Mouse (Mus musculus) CH12.LX (cell line): Measurements from ENCODE around the gene Htr1f. TPM values are rescaled to one million over a fixed set of nuclear protein-coding genes. Genes with fewer than 3 reads are reported as not detected.

Source experiments
- DNase-seq: peaks from one replicate; pipeline ENCODE4 v3.0.0-alpha.2; 2013; ENCODE audit errors: extremely low read depth
- H3K27ac ChIP-seq: 2 replicates; pipeline ENCODE4 v1.5.1; 2012; ENCODE audit warnings: low read depth, mild to moderate bottlenecking, control low read depth, moderate library complexity; ENCODE audit not compliant: insufficient read depth
- H3K27me3 ChIP-seq: replicated peaks from 2 replicates; pipeline ENCODE3; 2012; ENCODE audit warnings: inconsistent platforms
- H3K36me3 ChIP-seq, 2 experiments: replicated peaks in 1 of 2; 2 replicates each; pipeline versions ENCODE3 to v1.6.1; 2012; ENCODE audit warnings: inconsistent platforms in 1 of 2, low read length in 1 of 2, mild to moderate bottlenecking in 1 of 2, mixed read lengths in 1 of 2, moderate library complexity in 1 of 2; ENCODE audit not compliant: control insufficient read depth in 1 of 2, insufficient read depth in 1 of 2
- H3K4me1 ChIP-seq, 2 experiments: 2 replicates each; pipeline ENCODE4 v1.6.1; 2012; ENCODE audit warnings: inconsistent platforms in 1 of 2, moderate library complexity in 1 of 2; ENCODE audit not compliant: insufficient read depth in 2 of 2, control insufficient read depth in 1 of 2
- H3K4me2 ChIP-seq: 2 replicates; pipeline ENCODE4 v1.6.1; 2012; ENCODE audit warnings: low read depth, mild to moderate bottlenecking, control low read depth; ENCODE audit not compliant: poor library complexity, insufficient read depth, severe bottlenecking
- H3K4me3 ChIP-seq, 3 experiments: fragments of 150-350 bp in 1 of 3; sonication (generic) in 1 of 3; replicated peaks in 1 of 3; 2 replicates each; pipeline versions ENCODE3 to v1.5.1; 2011 to 2012; ENCODE audit warnings: low read depth in 2 of 3, low read length in 2 of 3, mild to moderate bottlenecking in 2 of 3, moderate library complexity in 2 of 3, control low read depth in 1 of 3, improper control_type of control experiment in 1 of 3, inconsistent platforms in 1 of 3, mixed read lengths in 1 of 3; ENCODE audit not compliant: poor library complexity in 1 of 3
- H3K79me2 ChIP-seq: replicated peaks from 2 replicates; pipeline ENCODE4 v1.6.1; 2012; ENCODE audit warnings: mild to moderate bottlenecking, moderate library complexity; ENCODE audit not compliant: control insufficient read depth, poor library complexity, insufficient read depth, severe bottlenecking; ENCODE audit errors: extremely low read depth
- H3K9ac ChIP-seq: 2 replicates; pipeline ENCODE4 v1.6.1; 2012; ENCODE audit warnings: low read depth, mild to moderate bottlenecking, control low read depth, moderate library complexity; ENCODE audit not compliant: insufficient read depth
- H3K9me3 ChIP-seq: replicated peaks from 2 replicates; pipeline ENCODE3; 2012; ENCODE audit warnings: low read length, inconsistent platforms, mixed read lengths
- CHD1 ChIP-seq: IDR thresholded peaks from 2 replicates; pipeline ENCODE4 v1.6.1; 2012; ENCODE audit warnings: low read depth, low read length, improper control_type of control experiment, inconsistent platforms
- CHD2 ChIP-seq: IDR thresholded peaks from 2 replicates; pipeline ENCODE4 v1.6.1; 2011; ENCODE audit warnings: low read length, improper control_type of control experiment
- CTCF ChIP-seq, 2 experiments: IDR thresholded peaks in 1 of 2; conservative IDR thresholded peaks in 1 of 2; 2 replicates each; pipeline ENCODE4 v1.5.1; 2011 to 2012; ENCODE audit warnings: low read depth in 2 of 2, low read length in 2 of 2, improper control_type of control experiment in 1 of 2, inconsistent platforms in 1 of 2, mild to moderate bottlenecking in 1 of 2, moderate library complexity in 1 of 2
- E2F4 ChIP-seq: IDR thresholded peaks from 2 replicates; pipeline ENCODE4 v1.6.1; 2011; ENCODE audit warnings: low read depth, low read length, improper control_type of control experiment; ENCODE audit not compliant: insufficient replicate concordance
- ELF1 ChIP-seq: IDR thresholded peaks from 2 replicates; pipeline ENCODE4 v1.6.1; 2014; ENCODE audit warnings: low read depth, mild to moderate bottlenecking, inconsistent platforms, low read length, improper control_type of control experiment
- IRF4 ChIP-seq: IDR thresholded peaks from 2 replicates; pipeline ENCODE4 v1.6.1; 2014; ENCODE audit warnings: low read depth, mild to moderate bottlenecking, inconsistent platforms, low read length, improper control_type of control experiment
- MAZ ChIP-seq: IDR thresholded peaks from 2 replicates; pipeline ENCODE4 v1.6.1; 2012; ENCODE audit warnings: low read depth, mild to moderate bottlenecking, inconsistent platforms, low read length, improper control_type of control experiment, moderate library complexity
- MYC ChIP-seq: IDR thresholded peaks from 2 replicates; pipeline ENCODE4 v1.6.1; 2011; ENCODE audit warnings: low read depth, mild to moderate bottlenecking, improper control_type of control experiment, low read length
- NELFE ChIP-seq: IDR thresholded peaks from 2 replicates; pipeline ENCODE4 v1.6.1; 2011; ENCODE audit warnings: low read depth, low read length, improper control_type of control experiment
- NRF1 ChIP-seq: IDR thresholded peaks from 2 replicates; pipeline ENCODE4 v1.6.1; 2014; ENCODE audit warnings: low read depth, mild to moderate bottlenecking, inconsistent platforms, low read length, improper control_type of control experiment, moderate library complexity
- PAX5 ChIP-seq: IDR thresholded peaks from 2 replicates; pipeline ENCODE4 v1.6.1; 2012; ENCODE audit warnings: low read length, inconsistent platforms, mixed read lengths
- POLR2A ChIP-seq: IDR thresholded peaks from 2 replicates; pipeline ENCODE4 v1.6.1; 2011; ENCODE audit warnings: low read depth, mild to moderate bottlenecking, improper control_type of control experiment, low read length
- RCOR1 ChIP-seq: conservative IDR thresholded peaks from 2 replicates; pipeline ENCODE4 v1.6.1; 2012; ENCODE audit warnings: low read depth, mild to moderate bottlenecking, inconsistent platforms, low read length, improper control_type of control experiment
- SMC3 ChIP-seq: IDR thresholded peaks from 2 replicates; pipeline ENCODE4 v1.6.1; 2011; ENCODE audit warnings: low read depth, low read length, improper control_type of control experiment
- TBP ChIP-seq: conservative IDR thresholded peaks from 2 replicates; pipeline ENCODE4 v1.6.1; 2011; ENCODE audit warnings: low read depth, low read length, improper control_type of control experiment
- TCF12 ChIP-seq: IDR thresholded peaks from 2 replicates; pipeline ENCODE4 v1.6.1; 2014; ENCODE audit warnings: low read depth, mild to moderate bottlenecking, inconsistent platforms, low read length, improper control_type of control experiment
- USF1 ChIP-seq: IDR thresholded peaks from 2 replicates; pipeline ENCODE4 v1.6.1; 2014; ENCODE audit warnings: low read depth, mild to moderate bottlenecking, inconsistent platforms, low read length, improper control_type of control experiment
- ZC3H11A ChIP-seq: IDR thresholded peaks from 2 replicates; pipeline ENCODE4 v1.6.1; 2012; ENCODE audit warnings: low read depth, mild to moderate bottlenecking, inconsistent platforms, low read length, improper control_type of control experiment
- ZKSCAN1 ChIP-seq: IDR thresholded peaks from 2 replicates; pipeline ENCODE4 v1.6.1; 2012; ENCODE audit warnings: low read depth, inconsistent platforms, low read length, improper control_type of control experiment, borderline replicate concordance
- ZMIZ1 ChIP-seq: IDR thresholded peaks from 2 replicates; pipeline ENCODE4 v1.6.1; 2012; ENCODE audit warnings: low read depth, mild to moderate bottlenecking, inconsistent platforms, low read length, improper control_type of control experiment
- dilution Hi-C: fragments of 300-500 bp; cut with MboI; formaldehyde crosslinking; loops from 2 replicates; pipeline ENCODE4 v1.14.3; 2020; ENCODE audit warnings: low sequenced_read_pairs; ENCODE audit not compliant: extremely low pct_unique_long_range_greater_than_20kb, extremely low pct_ligation_motif_present
- in situ Hi-C: fragments of 300-500 bp; cut with MboI; formaldehyde crosslinking; loops from 3 replicates; pipeline ENCODE4 v1.14.3; 2019; ENCODE audit warnings: low sequenced_read_pairs, low pct_ligation_motif_present, low pct_unique_long_range_greater_than_20kb, mixed read lengths
- polyA plus RNA-seq: library from polyadenylated mRNA; unstranded; fragments of >175 nt; gene quantifications from 2 replicates; pipeline ENCODE4 v1.2.1, GENCODE M21; 2012; ENCODE audit warnings: low read depth; ENCODE audit not compliant: insufficient read length
- total RNA-seq, 2 experiments: library from RNA; depleted of rRNA; stranded (reverse); fragments of 300-350 nt in 1 of 2; fragments of >200 nt in 1 of 2; gene quantifications; 2 replicates each; pipeline ENCODE4 v1.2.3; 2012 to 2014

Gene Htr1f
- total and polyA plus RNA-seq, 3 experiments, result not detected

DNA sequence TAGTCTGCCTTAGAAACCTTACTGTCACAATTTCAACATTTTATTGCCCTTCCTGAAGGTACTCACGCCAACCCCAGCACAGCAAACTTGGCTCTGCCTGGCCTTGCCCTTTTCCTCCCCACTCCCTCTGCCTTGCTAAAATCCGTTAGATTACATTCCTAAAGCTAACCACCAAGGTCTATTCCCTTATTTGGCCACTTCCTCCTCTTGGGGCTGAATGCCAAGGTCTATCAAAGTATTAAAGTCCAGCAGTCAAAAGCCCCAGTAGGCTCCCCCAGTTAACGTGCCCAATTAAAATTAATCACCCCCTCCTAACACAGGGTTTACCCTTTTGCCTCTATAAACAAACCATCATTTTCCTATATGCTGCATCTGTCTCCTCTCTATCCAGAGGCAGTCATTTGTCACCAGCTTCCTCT is 221.2 kb downstream of the Htr1f start:
- Histone ChIP-seq H3K4me1 (peaks cover 2 to 9% of the 10 kb centered on the region in 2 experiments; a peak in 3 of 4 replicates), H3K27me3 (no peaks in the 10 kb centered on the region), H3K36me3 (no peaks in the 10 kb centered on the region), H3K9ac (no peak overlapping the region), H3K4me3 (no peak overlapping the region), H3K9me3 (peaks cover 7% of the 10 kb centered on the region), H3K79me2 (no peaks in the 10 kb centered on the region), H3K27ac (no peak overlapping the region), H3K4me2 (no peak overlapping the region)
- dilution Hi-C loops (no loop called here), in situ Hi-C loops (no loop called here)
- no peak for DNase-seq
- TF ChIP-seq RCOR1, result no peak
- no peak for TF ChIP-seq USF1
- no peak for TF ChIP-seq MYC
- TF ChIP-seq CTCF (conservative IDR thresholded peaks at IDR 0.05 in 1 of 2, IDR thresholded peaks at IDR 0.05 in 1 of 2; ENCODE audit: low read depth in 2 of 2, low read length in 2 of 2), result no peak
- TF ChIP-seq CHD1, result no peak
- TF ChIP-seq IRF4, result no peak
- no peak for TF ChIP-seq NRF1

DNA sequence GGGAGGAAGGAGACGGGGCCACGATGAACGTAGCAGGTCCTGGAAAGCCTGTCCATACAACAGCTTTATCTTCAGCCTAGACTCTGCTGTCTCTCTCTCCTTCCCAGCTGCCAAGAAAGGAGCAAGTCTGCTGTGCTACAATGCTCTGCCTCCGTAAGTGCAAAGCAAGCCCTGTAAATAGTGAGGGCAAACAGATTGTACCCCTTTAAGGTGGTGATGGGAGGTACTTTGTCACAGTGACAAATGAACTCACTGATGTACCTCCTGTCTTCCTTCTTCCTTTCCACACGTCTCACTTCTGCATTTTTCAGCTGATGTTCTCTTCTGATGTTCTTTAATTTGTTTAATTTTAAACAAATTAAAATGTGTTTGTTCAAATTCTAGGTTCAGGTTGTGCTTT is 221.8 kb downstream of the Htr1f start:
- Histone ChIP-seq H3K27me3 (no peaks in the 10 kb centered on the region), H3K27ac (no peak overlapping the region), H3K9me3 (peaks cover 4% of the 10 kb centered on the region), H3K4me1 (peaks cover 2 to 9% of the 10 kb centered on the region in 2 experiments; a peak in 3 of 4 replicates), H3K79me2 (no peaks in the 10 kb centered on the region), H3K36me3 (no peaks in the 10 kb centered on the region), H3K4me3 (no peak overlapping the region), H3K4me2 (no peak overlapping the region), H3K9ac (no peak overlapping the region)
- no peak for DNase-seq
- dilution Hi-C loops (no loop called here), in situ Hi-C loops (no loop called here)
- TF ChIP-seq IRF4 (no peak), TCF12 (no peak), CHD2 (no peak), CHD1 (no peak), MAZ (no peak), ZKSCAN1 (no peak), PAX5 (no peak), ZC3H11A (no peak), CTCF (conservative IDR thresholded peaks at IDR 0.05 in 1 of 2, IDR thresholded peaks at IDR 0.05 in 1 of 2; ENCODE audit: low read depth in 2 of 2, low read length in 2 of 2) (no peak), E2F4 (no peak), NELFE (no peak), SMC3 (no peak), POLR2A (no peak), ZMIZ1 (no peak), ELF1 (no peak), TBP (no peak), MYC (no peak)
